Comparison of ENCODE assay signal across 9 mouse cellular contexts in the genomic region with DNA sequence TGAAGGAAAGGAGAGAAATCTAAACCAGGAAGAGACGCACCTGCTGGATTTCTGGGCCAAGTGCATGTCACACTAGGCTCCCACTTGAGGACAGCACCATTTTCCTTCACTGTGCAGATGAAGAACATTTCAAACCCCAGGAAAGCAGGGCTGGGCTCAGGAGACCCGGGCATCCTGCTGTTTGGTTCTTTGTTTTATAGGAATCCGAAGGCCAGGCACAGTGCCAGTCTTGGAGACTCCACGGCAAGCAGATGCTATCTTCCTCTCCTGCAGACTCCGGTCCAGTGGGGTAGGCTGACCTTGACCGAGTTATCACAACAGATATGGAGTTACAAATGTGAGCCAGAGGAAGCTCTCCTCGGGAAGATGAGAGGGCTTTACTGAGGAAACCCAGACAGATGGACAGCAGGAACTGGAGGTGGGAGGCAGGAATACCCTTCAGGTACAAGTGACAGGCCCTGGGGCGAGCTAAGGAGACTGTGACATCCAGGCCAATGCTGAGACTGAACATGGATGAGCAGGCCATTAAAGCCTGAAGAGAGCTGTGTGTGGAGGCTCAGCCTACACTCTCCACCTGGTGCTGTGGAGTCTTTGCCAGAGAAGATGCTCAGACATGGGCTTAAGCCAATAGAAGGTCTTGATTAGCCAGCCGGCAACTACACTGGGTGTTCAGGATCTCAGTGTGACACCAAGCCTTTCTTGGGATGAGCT.
DNase-seq lines count a peak whose midpoint lies in the region; ATAC-seq lines count a peak whose summit lies in the region.
"Had no signal": no experiment of that assay in that cellular context is flagged by ENCODE, and none has a peak within 500 bp of the region (broad histone marks: within the 10 kb centered on the region; RNA-seq: fewer than 3 reads in every experiment).

No protein-coding gene starts in this region.

- 0 out of 2 replicates have a peak, but pooled peaks cover 4% of the 10 kb centered on the region for H3K27me3 ChIP-seq in forebrain, embryonic 15.5 days
- H3K27me3 ChIP-seq in neural tube, embryonic 14.5 days (ENCODE audit: control insufficient read depth, insufficient read depth, low read length): no peaks in the 10 kb centered on the region
- H3K27me3 ChIP-seq: heart, embryonic 15.5 days had no signal

- no peaks in the 10 kb centered on the region for H3K9me3 ChIP-seq in forebrain, embryonic 15.5 days
- H3K9me3 ChIP-seq in neural tube, embryonic 14.5 days (ENCODE audit: control insufficient read depth, low read length): no peaks in the 10 kb centered on the region
- H3K9me3 ChIP-seq: heart, embryonic 15.5 days had no signal

- no peak overlapping the region for H3K4me3 ChIP-seq in forebrain, embryonic 15.5 days
- H3K4me3 ChIP-seq in neural tube, embryonic 14.5 days (ENCODE audit: low read depth, low read length): no peak overlapping the region
- H3K4me3 ChIP-seq: heart, embryonic 15.5 days had no signal

- peak overlapping the region; percentile 87 for H3K27ac ChIP-seq in forebrain, embryonic 15.5 days (replicated peaks)
- H3K27ac ChIP-seq in neural tube, embryonic 14.5 days (ENCODE audit: low read depth, low read length): peak overlapping the region; percentile 86
- H3K27ac ChIP-seq: heart, embryonic 15.5 days had no signal

- DNase-seq in left cerebral cortex, adult 18-20 months (ENCODE audit: low spot score in 2 of 2): peak; percentile 14 to 27
- no peak for DNase-seq in left cerebral cortex, adult 11 months (ENCODE audit: low spot score)
- peak; percentile 69 for DNase-seq in adrenal gland, postnatal 14 days
- no peak for DNase-seq in thymus, adult 18-20 months
- DNase-seq in heart, adult 8-10 months (ENCODE audit: low spot score): no peak
- no peak for DNase-seq in adipocyte (ENCODE audit: low spot score)

- no peak for ATAC-seq in forebrain, embryonic 15.5 days (replicated peaks)
- ATAC-seq in neural tube, embryonic 14.5 days (ENCODE audit: low read depth): no peak

- no peaks in the 10 kb centered on the region for H3K36me3 ChIP-seq in forebrain, embryonic 15.5 days
- no peaks in the 10 kb centered on the region for H3K36me3 ChIP-seq in neural tube, embryonic 14.5 days (ENCODE audit: control insufficient read depth, insufficient read depth, low read length)
- H3K36me3 ChIP-seq: heart, embryonic 15.5 days had no signal

- peaks cover 45% of the 10 kb centered on the region for H3K4me1 ChIP-seq in forebrain, embryonic 15.5 days
- H3K4me1 ChIP-seq in neural tube, embryonic 14.5 days (ENCODE audit: control insufficient read depth, insufficient read depth, low read length): peaks cover 33% of the 10 kb centered on the region

- H3K4me2 ChIP-seq in forebrain, embryonic 15.5 days (replicated peaks): no peak overlapping the region
- no peak overlapping the region for H3K4me2 ChIP-seq in neural tube, embryonic 14.5 days (ENCODE audit: low read depth, low read length)
- H3K4me2 ChIP-seq: heart, embryonic 15.5 days had no signal

- 37% methylated on average over 9 of the region's 9 CpGs for WGBS in forebrain, embryonic 15.5 days
- WGBS in neural tube, embryonic 14.5 days: 56% methylated on average over 9 of the region's 9 CpGs

- no peak overlapping the region for H3K9ac ChIP-seq in forebrain, embryonic 15.5 days (replicated peaks)
- no peak overlapping the region for H3K9ac ChIP-seq in neural tube, embryonic 14.5 days (replicated peaks; ENCODE audit: low read depth, low read length)
- H3K9ac ChIP-seq: heart, embryonic 15.5 days had no signal

Comparison
In these comparisons a context has a peak if more than half of its experiments do, and no peak if none do; other contexts are left out.
1. DNase-seq: peak in left cerebral cortex, adult 18-20 months (2 of 2) and adrenal gland, postnatal 14 days (single experiment); none in left cerebral cortex, adult 11 months (single experiment), thymus, adult 18-20 months (0 of 2), heart, adult 8-10 months (single experiment) and adipocyte (single experiment).